Mouse (Mus musculus): ENCODE measurements at regions not wholly inside any gene's neighbourhood (a gene's known extent, or its start where the extent isn't known, plus 50 kb on each side); places are given as distances from the start of the nearest gene placed in this dataset.

DNA sequence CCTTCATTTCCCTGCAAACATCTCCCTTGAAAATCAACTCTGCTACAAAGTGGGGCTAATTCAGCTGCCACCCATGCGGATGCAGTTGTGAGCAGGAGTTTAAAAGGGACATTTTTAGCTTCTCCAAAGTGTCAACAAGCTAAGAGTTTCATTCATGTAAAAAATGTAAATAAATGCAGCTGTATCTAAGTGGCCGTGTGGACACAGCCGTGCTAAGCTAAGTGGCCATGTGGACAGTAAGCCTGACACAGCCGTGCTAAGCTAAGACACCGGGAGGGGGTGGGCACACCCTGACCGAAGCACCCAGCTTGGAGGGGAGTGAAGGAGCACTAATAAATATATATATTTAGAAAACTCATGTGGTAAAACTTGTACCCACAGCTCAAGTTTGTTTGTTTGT is 52.6 kb upstream of the Cnih3 start:
- Histone ChIP-seq H3K4me1 (ENCODE audit: control insufficient read depth in 1 of 2, insufficient read depth in 2 of 2, low read length in 2 of 2) (no peaks in the 10 kb centered on the region), H3K27me3 (ENCODE audit: control insufficient read depth in 1 of 2, insufficient read depth in 2 of 2, low read length in 2 of 2) (peaks cover 0 to 1% of the 10 kb centered on the region in 2 experiments; a peak in 3 of 4 replicates), H3K27ac (ENCODE audit: control insufficient read depth, low read depth, low read length) (no peak overlapping the region), H3K9me3 (replicated peaks; ENCODE audit: insufficient read depth, low read length) (no peaks in the 10 kb centered on the region), H3K36me3 (ENCODE audit: control insufficient read depth in 1 of 2, insufficient read depth in 2 of 2, low read length in 2 of 2) (no peaks in the 10 kb centered on the region), H3K4me3 (ENCODE audit: control insufficient read depth in 1 of 2, insufficient read depth in 1 of 2, low read depth in 2 of 2, low read length in 2 of 2) (no peak overlapping the region), H3K79me2 (ENCODE audit: control insufficient read depth, insufficient read depth, low read length, poor library complexity) (no peaks in the 10 kb centered on the region), H3K9ac (ENCODE audit: control insufficient read depth, low read depth, low read length, poor library complexity, severe bottlenecking) (no peak overlapping the region)
- no peak for DNase-seq (ENCODE audit: low read depth, low spot score)
- no peak for TF ChIP-seq RAD21 (IDR thresholded peaks at IDR 0.05; ENCODE audit: low read depth, low read length)
- TF ChIP-seq ZC3H11A (IDR thresholded peaks at IDR 0.05; ENCODE audit: low read depth, low read length) = no peak
- no peak for TF ChIP-seq SIN3A (IDR thresholded peaks at IDR 0.05; ENCODE audit: low read length)
- TF ChIP-seq CHD1 (IDR thresholded peaks at IDR 0.05; ENCODE audit: low read depth, low read length) = no peak
- no peak for TF ChIP-seq ZNF384 (IDR thresholded peaks at IDR 0.05; ENCODE audit: low read depth, low read length)
- no peak for TF ChIP-seq MAFK (IDR thresholded peaks at IDR 0.05; ENCODE audit: borderline replicate concordance, low read depth, low read length)
- no peak for TF ChIP-seq KAT2A (conservative IDR thresholded peaks at IDR 0.05; ENCODE audit: low read depth, low read length)
- no peak for TF ChIP-seq ETS1 (IDR thresholded peaks at IDR 0.05; ENCODE audit: low read depth, low read length)
- TF ChIP-seq MAZ (IDR thresholded peaks at IDR 0.05; ENCODE audit: low read depth, low read length) = no peak
- no peak for TF ChIP-seq MEF2A (IDR thresholded peaks at IDR 0.05; ENCODE audit: extremely low read depth, insufficient replicate concordance, low read depth, low read length, poor library complexity, severe bottlenecking)
- TF ChIP-seq NELFE (IDR thresholded peaks at IDR 0.05; ENCODE audit: low read depth, low read length) = no peak
- no peak for TF ChIP-seq USF2 (IDR thresholded peaks at IDR 0.05; ENCODE audit: borderline replicate concordance in 1 of 2, insufficient read depth in 1 of 2, low read depth in 1 of 2, low read length in 2 of 2)
- TF ChIP-seq BHLHE40 (IDR thresholded peaks at IDR 0.05; ENCODE audit: borderline replicate concordance, low read depth, low read length) = no peak
- no peak for TF ChIP-seq POLR2AphosphoS5 (IDR thresholded peaks at IDR 0.05; ENCODE audit: borderline replicate concordance, low read depth, low read length)
- no peak for TF ChIP-seq TBP (IDR thresholded peaks at IDR 0.05; ENCODE audit: low read depth, low read length)
- TF ChIP-seq POLR2A (IDR thresholded peaks at IDR 0.05; ENCODE audit: control insufficient read depth in 1 of 2, insufficient read depth in 1 of 2, low read depth in 1 of 2, low read length in 2 of 2, poor library complexity in 1 of 2) = no peak

DNA sequence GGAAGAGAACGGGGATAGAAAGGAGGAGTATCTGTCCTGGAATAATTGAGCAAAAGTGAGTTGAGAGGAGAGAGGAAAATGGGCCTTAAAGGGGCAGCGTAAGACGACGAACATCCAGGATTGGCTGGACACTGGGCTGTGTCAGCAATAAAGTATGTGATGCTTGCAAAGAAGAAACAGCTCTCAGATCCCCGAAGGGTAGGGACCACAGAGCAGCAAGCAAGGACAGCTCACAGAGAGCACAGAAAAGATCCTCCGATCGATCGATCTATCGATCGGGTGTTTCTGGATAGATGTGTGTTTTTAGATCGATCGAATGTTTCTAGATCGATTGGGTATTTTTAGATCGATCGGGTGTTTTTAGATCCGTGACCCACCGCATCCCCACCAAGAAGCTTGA is 50.3 kb upstream of the Cnih3 start:
- no peaks in the 10 kb centered on the region for H3K79me2 ChIP-seq (ENCODE audit: control insufficient read depth, insufficient read depth, low read length, poor library complexity)
- H3K4me1 ChIP-seq (ENCODE audit: control insufficient read depth in 1 of 2, insufficient read depth in 2 of 2, low read length in 2 of 2) = no peaks in the 10 kb centered on the region
- H3K9ac ChIP-seq (ENCODE audit: control insufficient read depth, low read depth, low read length, poor library complexity, severe bottlenecking) = no peak overlapping the region
- peaks cover 0 to 1% of the 10 kb centered on the region in 2 experiments for H3K27me3 ChIP-seq (ENCODE audit: control insufficient read depth in 1 of 2, insufficient read depth in 2 of 2, low read length in 2 of 2)
- H3K9me3 ChIP-seq (replicated peaks; ENCODE audit: insufficient read depth, low read length) = no peaks in the 10 kb centered on the region
- H3K36me3 ChIP-seq (ENCODE audit: control insufficient read depth in 1 of 2, insufficient read depth in 2 of 2, low read length in 2 of 2) = no peaks in the 10 kb centered on the region
- H3K27ac ChIP-seq (ENCODE audit: control insufficient read depth, low read depth, low read length) = no peak overlapping the region
- TF ChIP-seq CTCF (IDR thresholded peaks at IDR 0.05 in 2 of 3, conservative IDR thresholded peaks at IDR 0.05 in 1 of 3; ENCODE audit: control insufficient read depth in 1 of 3, insufficient read depth in 1 of 3, low read depth in 2 of 3, low read length in 3 of 3, poor library complexity in 1 of 3, severe bottlenecking in 1 of 3) = no peak
- TF ChIP-seq MYC (IDR thresholded peaks at IDR 0.05; ENCODE audit: low read depth, low read length) = no peak
- TF ChIP-seq POLR2AphosphoS5 (IDR thresholded peaks at IDR 0.05; ENCODE audit: borderline replicate concordance, low read depth, low read length) = no peak
- no peak overlapping the region for H3K4me3 ChIP-seq (ENCODE audit: control insufficient read depth in 1 of 2, insufficient read depth in 1 of 2, low read depth in 2 of 2, low read length in 2 of 2)
- no peak for DNase-seq (ENCODE audit: low read depth, low spot score)
